Mouse (Mus musculus) brain, embryonic 14.5 days (tissue): ENCODE data around the gene Ubtd2. TPM values are rescaled to one million over a fixed set of nuclear protein-coding genes. Genes with fewer than 3 reads are reported as not detected.

Experiments
- DNase-seq: peaks from one replicate; pipeline ENCODE4 v3.0.0-alpha.2; 2011; ENCODE audit warnings: low read depth
- CTCF ChIP-seq: fragments of 200-500 bp; IDR thresholded peaks from 2 replicates; pipeline ENCODE4 v1.5.1; 2012; ENCODE audit warnings: inconsistent platforms, mild to moderate bottlenecking, moderate library complexity, borderline replicate concordance; ENCODE audit not compliant: insufficient read depth, insufficient read length; ENCODE audit errors: extremely low read depth
- POLR2A ChIP-seq: fragments of 200-500 bp; IDR thresholded peaks from 2 replicates; pipeline ENCODE4 v1.6.1; 2012; ENCODE audit warnings: mild to moderate bottlenecking, inconsistent platforms, borderline replicate concordance; ENCODE audit not compliant: poor library complexity, insufficient read depth, insufficient read length, severe bottlenecking; ENCODE audit errors: extremely low read depth
- polyA plus RNA-seq: library from polyadenylated mRNA; depleted of rRNA; stranded (reverse); fragments of >200 nt; gene quantifications from 2 replicates; pipeline ENCODE4 v1.2.3, GENCODE M21; 2012

The Ubtd2 gene
- polyA plus RNA-seq, 1 experiment = 70.7 TPM

DNA sequence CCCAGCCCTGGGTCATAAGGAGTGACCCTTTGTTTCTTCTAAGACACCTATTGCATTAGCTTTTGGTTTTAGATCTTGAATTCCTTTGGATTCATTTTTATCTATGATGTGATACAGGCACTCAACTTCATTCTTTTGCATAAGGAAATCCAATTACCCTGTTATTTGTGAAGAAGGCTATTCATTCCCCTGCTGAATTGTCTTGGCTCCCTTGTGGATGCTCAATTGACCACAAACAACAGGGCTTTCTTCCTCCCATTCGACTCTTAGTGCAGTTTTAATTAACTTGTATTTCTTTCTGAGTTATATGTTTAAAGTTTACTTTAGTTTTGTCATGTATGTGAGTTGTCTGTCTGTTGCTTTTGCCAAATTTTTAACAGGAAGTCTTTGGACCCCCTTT is 10.9 kb upstream of the Ubtd2 start:
- peak; percentile 62 for DNase-seq
- TF ChIP-seq POLR2A (no peak), CTCF (no peak)

DNA sequence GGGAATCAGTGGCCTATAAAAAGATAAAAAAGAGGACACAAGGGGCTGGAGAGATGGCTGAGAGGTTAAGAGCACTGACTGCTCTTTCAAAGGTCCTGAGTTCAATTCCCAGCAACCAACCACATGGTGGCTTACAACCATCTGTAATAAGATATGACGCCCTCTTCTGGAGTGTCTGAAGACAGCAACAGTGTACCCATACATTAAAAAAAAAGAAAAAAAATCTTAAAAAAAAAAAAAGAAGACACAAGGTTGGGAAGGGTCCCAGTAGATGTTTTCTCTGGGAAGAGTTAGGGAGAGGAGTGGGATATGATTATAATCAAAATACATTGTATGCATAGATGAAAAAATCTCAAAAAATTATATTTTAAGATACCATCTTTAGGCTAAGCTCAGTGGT is 10.0 kb upstream of the Ubtd2 start:
- no peak for DNase-seq
- TF ChIP-seq POLR2A (no peak), CTCF (no peak)

DNA sequence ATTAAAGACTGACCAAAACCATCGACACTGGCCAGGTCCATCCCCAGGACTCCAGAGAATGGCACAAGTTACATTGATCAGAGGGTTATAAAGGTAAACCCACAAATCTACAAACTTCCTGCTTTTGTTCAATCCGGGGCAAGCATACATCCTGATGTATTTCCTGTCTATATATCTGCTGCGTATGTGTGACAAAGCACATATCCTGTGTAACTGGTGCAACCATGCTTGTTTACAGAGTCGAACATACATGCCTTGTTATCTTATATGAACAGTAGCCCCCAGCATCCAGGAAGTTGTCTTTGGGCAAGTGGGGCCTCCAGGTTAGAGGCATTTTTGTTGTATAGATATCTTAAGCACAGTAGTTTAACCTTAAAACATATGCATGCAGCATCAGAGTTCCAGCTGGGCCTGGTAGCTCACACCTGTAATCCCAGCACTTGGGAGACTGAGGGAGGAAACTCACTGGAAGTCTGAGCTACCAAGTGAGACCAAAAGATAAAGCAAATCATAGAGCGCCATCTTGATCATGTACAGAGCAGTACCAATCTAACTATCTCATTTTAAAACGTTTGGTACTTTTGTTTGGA is 9.4 kb upstream of the Ubtd2 start:
- DNase-seq = no peak
- no peak for TF ChIP-seq POLR2A
- no peak for TF ChIP-seq CTCF

DNA sequence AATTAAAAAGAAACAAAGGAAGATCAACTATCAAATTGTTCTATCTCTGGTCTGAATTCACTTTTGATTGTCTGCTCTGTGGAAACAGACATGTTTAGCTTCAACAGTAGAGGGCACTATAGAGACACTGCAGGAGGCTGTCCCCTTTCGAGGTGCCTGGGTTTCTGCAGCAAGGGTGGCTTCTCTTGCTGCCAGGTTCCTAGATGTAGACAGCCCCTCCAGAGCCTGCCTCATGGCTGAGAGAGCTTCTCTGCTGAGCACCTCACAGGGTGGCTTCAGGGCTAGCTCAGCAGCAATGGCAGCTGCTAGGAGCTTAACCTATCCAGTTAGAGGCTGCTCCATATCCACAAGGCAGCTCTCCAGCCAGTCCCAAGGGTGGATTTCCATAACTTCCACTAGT is 5.0 kb upstream of the Ubtd2 start:
- TF ChIP-seq POLR2A (no peak), CTCF (peak; percentile 82)
- DNase-seq = peak; percentile 81

DNA sequence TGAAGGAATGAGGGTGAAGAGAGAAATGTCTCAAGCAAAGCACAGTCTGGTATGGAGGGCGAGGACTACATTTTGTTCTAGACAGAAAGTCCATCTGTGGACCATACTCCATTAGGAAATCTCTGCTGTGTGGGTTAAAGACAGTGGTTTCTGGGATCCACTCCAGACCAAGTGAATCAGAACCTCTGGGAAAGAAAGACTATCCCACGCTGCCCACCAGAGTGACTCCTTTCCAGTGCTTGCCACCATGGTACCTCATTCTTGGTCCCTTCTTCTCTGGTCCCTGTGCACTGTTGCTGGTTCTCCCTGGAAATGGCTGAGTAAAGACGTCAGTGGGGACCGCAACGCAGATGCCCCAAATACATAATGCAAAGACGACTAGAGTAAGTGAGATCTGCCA is 3.9 kb upstream of the Ubtd2 start:
- no peak for TF ChIP-seq CTCF
- DNase-seq = no peak

DNA sequence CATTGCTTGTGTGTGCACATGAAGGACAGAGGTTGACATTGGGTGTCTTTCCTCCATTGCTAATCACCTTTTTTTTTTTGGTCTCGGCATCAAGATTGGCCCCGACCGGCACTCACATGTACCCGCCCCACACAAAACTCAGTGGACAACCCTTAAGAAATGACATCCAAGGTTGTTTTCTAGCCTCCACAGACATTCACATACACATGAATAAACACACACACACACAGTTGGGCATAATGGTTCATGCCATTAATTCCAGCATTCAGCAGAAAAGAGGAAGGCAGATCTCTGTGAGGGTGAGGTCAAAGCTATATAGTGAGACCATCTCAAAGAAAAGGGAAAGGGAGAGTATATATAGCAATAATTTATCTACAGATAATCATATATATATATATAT is 2.4 kb upstream of the Ubtd2 start:
- TF ChIP-seq CTCF (no peak), POLR2A (no peak)

DNA sequence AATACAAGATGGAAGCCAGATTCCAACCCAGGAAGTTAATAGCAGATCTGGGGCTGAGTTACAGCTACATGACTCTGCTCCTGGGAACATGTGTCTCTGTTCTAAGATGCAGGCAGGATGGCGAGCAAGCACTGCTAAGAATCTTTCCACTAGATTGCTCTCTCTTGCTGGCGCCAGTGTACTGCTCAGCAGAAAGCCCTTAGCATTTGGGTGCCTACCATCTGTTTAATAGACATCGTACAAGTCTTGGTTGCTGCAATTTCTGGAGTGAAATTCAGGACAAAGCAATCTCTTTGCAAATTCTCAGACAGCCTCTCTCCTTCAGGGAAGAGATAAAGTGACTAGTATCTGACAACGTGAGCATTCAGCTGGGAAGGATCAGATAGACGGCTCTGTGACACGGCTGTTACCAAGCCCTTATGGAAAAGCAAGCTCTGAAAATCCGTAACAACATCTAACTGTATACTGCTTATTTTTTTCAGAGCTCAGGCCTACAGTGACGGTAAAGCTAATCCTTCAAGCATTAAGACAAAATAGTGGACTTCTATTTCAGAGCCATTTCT is 1.7 kb upstream of the Ubtd2 start:
- DNase-seq = peak; percentile 44
- no peak for TF ChIP-seq POLR2A
- TF ChIP-seq CTCF = no peak

More for the DNA sequence above, 2.4 kb upstream of the Ubtd2 start:
- no peak for DNase-seq

DNA sequence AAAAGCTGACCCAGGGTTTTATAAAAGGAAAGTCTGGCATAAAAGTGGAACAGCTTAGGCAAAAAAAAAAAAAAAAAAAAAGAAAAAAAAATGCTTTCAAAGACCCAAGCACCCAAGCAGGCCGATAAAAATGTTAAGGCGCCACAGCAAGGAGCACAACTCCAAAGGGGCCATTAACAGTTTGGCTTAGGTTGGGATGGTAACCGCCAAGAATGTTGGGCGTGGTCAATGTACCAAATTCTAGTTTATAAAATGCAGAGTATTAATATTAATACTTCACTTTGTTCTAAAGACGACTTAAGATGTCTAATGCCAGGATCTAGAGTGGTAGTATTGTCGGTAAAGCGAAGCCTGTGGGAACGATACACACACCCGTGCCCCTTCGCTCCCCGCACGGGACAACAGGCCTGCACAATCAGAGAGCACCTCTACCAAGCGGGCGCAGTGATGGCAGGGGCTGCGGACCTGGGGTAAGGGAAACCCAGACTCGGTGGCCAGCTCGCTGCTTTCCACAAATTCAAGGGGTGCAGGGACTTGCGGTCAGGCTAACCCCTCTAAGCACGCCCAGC is 855 bp upstream of the Ubtd2 start:
- TF ChIP-seq POLR2A = no peak
- TF ChIP-seq CTCF = no peak
- no peak for DNase-seq

DNA sequence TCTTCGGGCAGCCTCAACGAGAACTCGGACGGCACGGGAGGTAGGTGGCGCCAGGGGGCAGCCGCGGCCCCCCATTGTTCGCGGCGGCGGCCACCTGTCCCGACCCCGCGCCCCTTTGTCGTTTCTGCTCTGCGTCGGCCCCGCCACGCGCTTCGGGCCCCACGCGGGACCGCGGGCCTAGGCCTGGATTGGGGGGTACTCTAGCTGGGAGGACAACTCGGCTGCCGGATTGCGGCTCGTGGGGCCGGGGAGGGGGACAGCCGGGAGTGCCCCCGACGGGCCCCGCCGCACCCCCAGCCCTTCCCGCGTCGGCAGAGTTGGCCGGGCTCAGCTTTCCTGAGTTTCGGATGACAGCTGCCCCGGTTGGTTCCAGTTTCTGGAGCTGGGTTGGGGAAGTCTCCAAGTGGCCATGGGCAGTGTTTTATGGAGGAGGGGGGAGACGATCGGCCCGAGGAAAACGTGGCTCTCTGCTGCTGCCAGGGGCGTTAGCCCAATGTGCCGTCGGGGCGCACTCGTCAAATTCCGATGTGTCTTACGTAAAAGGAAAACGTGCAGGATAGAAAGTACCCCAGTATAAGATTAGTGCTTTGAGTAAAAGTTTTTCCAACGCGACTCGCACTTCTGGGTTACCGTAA is 454 bp downstream of the Ubtd2 start:
- TF ChIP-seq POLR2A = no peak
- DNase-seq = peak; percentile 73

DNA sequence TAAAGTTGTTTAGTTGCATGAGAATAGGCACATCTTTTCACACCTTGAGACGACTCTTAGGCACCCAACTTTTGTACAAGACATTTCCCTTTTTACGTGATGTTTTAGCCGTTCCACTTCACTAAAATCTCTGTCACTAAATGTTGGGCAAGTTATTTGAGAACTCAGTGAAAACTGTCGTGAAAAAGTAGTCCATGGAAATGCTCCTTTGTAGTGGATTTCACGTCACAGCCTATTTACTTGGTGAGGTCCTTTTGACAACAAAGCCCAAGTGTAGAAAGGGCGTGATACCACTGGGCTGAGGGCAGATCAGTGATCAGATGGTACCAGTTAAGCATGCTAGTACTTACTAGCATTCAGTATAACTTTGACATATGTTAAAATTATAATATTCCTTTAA is 1.2 kb downstream of the Ubtd2 start:
- DNase-seq = peak; percentile 40
- TF ChIP-seq POLR2A (no peak), CTCF (no peak)

DNA sequence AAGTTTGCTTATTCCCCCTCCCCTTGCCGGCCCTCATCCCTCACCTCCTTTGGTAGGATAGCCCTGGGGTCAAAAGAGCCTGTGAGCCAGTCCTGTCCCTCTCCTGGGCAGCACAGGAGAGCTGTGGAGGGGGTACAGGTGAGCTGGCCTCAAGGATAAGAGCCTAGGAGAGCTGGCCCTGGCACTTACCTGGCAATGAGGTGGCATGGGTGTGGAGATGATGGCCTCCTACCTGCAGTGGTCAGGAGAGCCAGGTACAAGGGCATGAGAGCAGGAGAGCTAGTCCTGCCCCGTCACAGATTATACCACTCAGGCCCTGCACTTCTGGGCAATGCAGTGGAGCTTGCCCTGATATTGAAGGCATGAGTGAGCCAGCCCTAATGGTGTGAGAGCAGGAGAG is 9.1 kb downstream of the Ubtd2 start:
- no peak for DNase-seq
- no peak for TF ChIP-seq CTCF
- TF ChIP-seq POLR2A = no peak

DNA sequence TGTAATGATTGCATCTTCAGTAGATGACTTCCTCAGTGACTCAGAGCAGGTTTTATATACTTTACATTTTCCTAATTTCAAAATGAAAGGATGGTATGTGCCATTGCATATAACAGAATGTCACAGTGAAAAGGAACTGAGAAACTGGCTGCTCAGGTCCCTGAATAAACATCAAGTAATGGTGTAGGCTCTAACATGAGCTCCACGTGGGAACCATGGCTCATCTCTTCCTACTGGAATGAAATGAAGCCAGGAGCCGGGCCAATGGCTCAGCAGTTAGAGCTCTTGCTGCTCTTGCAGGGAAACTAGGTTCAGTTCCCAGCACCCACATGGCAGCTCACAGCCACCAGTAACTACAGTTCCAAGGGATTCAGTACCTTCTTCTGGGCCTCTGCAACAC is 16.8 kb downstream of the Ubtd2 start:
- TF ChIP-seq CTCF (no peak), POLR2A (no peak)
- DNase-seq = no peak

DNA sequence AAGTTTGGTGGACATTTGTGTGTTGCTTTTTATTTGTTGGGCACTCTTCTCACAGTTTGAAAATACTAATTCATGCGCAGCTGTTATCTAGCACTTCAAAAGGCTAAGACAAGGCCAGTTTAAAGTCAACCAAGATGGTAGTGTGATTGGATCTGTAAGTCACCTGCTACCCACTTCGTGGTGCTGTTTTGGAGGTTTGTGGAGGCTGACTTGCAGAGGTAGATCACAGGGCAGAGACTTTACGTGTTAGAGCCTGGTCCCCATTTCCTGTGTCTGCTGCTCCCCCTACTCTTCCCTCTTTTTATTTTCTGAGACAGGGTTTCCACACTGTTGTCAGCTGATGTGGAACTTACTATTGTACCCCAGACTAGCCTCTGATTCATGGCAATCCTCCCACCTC is 19.6 kb downstream of the Ubtd2 start:
- no peak for DNase-seq
- TF ChIP-seq CTCF = no peak
- TF ChIP-seq POLR2A = no peak

DNA sequence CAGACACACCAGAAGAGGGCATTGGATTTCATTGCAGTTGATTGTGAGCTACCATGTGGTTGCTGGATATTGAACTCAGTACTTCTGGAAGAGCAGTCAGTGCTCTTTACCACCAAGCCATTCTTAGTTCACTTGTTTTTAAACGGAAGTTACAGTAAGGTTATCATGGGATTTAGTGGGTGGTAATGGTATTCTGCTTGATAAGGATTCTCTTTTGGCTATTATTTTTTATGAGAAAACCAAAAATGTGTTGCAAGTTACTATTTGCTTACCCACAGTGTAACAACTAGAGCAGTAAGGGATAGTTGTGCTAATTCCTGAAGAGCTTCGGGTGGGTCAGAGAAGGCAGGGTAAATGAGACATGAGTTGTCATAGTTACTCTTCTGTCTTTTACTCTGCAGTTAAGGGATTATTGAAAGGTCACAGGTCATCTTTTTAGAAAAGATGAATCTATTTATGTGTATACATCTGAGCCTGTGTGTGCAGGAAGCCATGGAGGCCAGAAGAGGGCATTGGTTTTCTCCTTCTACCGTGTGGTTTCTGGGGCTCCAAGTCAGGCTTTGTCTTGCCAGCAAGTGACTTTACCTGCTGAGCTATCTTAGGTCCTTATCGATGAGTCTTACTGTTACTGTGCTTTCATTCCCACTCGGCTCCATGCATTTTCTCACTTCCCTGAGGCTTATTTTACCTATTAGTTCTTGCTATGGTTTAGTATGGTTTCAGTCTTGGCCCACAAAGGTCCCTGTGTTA is 20.5 kb downstream of the Ubtd2 start:
- TF ChIP-seq CTCF = no peak
- TF ChIP-seq POLR2A = no peak
- no peak for DNase-seq

DNA sequence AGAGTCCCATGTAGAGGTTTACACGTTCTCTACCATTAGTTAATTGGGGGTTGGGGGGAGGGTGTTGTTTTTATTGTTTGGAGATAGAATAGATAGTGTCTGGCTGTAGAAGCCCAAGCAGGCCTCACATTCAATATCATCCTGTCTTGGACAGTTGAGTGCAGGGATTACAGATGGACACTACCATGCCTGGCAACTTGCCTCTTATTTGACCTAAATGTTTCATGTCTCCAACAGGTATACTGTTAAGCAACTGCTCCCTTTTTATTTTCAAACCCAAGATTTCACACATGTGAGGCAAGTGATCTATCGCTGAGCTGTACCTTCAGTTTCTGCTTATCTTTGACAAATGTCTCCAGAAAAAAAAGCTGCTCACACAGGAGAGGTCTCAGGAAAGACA is 26.4 kb downstream of the Ubtd2 start:
- TF ChIP-seq CTCF = no peak
- no peak for DNase-seq
